Mouse (Mus musculus): ENCODE results near the gene Dll1.

Dll1 gene

DNA sequence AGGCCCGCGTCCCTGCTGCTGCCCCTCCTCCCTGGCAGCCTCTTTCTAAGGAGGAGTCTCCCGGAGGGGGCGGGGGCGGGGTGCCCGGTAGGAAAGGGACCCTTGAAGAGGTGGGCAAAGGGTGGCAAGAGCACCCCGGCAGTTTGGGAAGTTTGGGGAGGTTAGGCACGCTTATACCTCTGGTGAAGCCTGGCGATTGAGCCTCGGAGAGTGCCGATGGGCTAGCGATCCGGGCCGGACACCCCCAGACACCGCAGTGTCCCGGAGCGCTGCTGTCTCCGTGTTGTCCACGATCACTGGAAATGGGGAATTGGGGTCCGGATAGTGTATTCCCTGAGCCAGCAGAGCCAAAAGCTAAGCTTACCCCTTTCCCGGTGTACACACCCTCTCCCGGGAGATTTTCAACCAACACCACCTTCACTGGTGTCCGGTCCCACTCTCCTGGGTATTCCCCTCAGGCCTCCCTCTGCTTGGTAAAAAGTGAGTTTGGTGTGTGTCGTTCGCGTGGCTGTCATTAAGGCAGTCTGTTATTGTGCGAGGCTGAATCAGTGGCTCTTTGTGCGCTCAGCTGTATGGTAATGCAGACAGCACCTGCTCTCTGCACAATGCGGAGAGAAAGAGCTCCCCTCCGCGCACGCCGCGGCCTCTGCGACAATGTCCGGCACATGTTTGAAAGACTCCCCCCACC, at the start of gene Dll1:
TSS of gene Dll1 (minus strand) at position 379 of the 688 bp plus-strand sequence.
- DNase-seq (ENCODE audit: low spot score in 2 of 2): no peak

DNA sequence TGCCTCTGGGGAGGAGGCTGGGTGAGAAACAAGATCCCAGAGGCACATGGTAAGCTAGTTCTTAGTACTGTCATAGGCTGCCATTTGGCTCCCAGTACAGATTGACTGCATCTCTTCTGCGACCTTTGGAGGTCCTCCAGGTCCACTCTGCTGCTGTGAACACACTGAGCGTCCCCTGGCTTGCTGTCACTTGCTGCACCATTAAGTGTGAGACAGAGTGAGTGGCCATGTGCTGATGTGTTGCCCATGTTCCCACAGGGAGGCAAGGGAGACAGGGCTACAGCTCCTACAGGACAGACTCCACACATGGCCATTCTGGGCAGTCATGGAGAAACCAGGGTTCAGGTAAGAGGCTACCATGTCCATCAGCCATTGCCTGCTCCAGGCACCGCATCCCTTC, 49.3 kb upstream of the Dll1 start:
- no peak for DNase-seq (ENCODE audit: low spot score in 2 of 2)

DNA sequence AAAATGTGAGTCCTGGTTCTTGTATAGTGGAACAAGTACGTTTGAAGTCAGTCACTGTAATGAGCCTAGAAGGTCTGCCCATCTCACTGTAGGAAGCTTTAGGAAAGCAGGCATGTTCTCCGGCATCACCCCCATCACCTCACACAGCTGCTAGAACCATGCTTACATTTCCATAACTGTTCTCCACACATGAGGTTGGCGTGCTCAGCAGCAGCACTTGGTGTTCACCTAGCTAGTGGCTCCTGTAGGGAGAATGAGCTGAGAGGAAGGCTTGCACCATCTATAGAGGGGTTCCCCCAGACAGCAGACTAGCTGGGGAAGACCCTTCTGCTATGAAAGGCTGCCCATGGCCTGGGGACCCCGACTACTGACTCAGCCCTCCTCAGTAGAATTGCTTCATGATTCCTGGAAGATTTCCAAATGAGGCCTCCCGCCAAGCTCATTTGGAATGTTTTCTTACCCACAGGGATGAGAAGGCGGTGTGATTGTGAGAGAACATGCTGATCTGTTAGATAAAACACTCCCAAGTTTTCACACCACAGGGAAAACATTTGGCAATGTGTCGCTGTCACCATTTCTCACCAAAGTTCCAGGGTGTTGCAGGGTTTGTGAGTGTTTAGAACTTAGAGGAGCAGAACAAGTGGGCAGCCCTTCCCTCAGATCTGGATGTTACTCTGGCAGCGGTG, 46.6 kb upstream of the Dll1 start:
- no peak for DNase-seq (ENCODE audit: low spot score in 2 of 2)

DNA sequence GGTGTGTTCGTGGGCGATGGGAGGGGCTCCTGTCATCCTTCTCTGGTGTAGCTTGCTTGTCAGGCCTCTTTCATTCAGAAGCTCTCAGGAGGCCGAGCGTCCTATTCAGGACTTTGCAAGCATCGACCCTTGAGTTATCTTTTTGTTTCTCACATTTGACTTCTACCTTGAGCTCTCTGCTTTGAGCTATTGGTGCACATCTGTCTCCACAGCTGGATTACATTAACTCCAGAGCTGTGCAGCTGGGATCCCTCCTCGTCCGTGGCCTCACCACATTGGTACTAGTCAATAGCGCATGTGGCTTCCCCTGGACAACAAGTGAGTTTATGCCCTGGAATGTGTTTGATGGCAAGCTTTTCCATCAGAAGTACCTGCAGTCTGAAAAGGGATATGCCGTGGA, 46.0 kb upstream of the Dll1 start:
- no peak for DNase-seq (ENCODE audit: low spot score in 2 of 2)

DNA sequence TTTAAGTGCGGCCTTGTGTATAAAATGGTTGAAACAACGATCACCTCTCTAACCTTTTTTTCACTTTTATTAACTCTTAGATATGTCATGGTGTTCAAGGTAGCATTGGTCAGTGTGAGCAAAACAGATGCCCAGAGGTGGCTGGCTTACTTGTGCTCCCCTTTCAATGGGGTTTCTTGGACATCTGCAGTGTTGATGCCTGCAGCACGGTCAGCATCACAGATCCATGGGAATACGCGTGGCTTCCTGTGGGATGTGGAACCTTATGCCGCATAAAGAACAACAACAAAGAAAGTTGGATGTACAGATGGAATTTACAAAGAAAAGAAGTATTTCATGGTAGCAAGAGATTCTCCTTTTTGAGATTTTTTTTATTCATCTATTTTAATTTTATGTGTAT, 44.8 kb upstream of the Dll1 start:
- DNase-seq (ENCODE audit: low spot score in 2 of 2): no peak

DNA sequence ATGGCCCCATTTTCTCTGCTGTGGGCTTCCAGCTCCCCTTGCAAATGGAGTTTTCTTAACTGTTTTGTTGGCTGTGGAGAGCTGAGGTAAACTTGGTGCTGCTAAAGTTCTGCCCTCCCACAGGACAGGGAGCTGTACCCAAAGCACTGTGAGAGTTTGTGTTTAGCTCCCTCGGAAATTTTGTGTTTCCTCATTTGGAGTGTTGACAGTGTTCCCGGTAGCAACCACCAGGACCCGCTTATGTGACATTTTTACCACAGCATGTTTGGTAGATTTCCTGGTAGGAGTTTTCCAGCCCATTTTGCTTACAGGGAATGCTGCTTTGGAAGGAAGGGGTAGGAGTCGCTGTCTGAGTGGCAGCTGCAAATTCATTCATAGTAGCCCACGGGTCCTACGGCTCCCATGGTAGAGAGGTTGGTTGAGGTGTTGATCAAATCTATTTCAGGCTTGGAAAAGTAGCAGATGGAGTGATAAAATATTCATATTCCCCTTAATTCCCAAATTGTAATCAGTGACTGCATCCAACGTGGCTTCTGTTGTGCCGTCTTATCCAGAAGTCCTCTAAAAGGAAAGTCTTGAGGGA, 43.4 kb upstream of the Dll1 start:
- no peak for DNase-seq (ENCODE audit: low spot score in 2 of 2)

DNA sequence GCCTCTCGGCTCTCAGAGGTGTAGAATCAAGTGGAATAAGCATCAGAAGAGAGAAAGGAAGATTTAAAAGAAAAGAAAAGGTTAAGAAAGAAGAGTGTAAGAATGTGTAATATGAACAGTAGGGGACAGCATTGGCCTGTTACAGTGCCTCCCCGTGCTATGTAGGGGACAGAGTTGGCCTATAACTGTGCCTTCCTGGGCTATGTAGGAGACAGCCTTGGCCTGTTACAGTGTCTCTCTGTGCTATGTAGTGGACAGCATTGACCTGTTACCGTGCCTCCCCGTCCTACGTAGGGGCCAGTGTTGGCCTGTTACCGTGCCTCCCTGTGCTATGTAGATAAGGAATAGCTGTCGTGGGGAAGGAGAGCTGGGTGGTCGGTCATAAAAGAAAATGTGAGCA, 42.9 kb upstream of the Dll1 start:
- DNase-seq (ENCODE audit: low spot score in 2 of 2): no peak

DNA sequence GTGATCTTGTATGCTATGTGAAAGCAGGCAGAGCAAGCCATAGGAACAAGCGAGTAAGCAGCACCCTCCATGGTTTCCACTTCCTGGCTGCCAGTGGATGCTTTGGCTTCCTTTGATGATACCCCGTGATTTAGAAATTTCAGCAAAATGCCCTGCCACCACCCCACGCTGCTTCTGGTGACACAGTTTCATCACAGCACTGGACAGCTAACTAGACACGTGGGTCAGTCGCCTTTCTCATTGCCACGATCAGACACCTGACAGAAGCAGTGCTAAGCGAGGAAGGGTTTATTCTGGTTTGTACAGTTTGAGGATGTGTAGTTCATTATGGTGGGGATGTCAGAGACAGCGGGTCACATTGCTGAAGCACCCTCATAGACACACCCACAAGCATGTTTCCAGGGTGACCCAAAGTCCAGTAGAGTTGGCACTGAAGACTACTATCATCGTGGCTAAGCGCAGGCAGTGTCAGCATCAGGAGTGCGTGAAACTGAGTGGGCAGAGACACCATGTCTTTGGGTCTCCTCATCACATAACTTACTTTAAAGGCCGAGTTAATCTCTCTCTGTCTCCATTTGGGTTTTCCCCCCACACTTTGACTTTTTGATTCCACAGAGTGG, 40.0 kb upstream of the Dll1 start:
- DNase-seq (ENCODE audit: low spot score in 2 of 2): no peak

DNA sequence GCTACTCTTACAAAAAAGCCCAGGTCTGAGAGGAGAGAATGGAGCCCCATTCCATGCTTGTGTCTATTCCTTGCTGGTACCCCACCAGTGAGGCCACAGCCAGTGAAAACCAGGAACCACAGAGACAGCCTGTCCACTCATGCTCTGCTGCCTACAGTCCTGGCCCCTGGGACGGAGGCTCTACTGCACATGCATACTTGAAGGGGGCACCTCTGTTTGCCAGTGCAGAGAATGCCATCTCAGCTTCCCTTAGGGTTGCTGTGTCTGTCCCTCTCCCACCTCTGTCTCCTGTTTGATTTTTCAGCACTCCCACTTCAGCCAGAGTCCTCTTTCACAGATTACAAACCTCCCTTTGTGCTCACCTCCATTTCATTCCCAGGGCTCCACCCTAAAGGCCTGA, 34.2 kb upstream of the Dll1 start:
- DNase-seq (ENCODE audit: low spot score in 2 of 2): no peak

DNA sequence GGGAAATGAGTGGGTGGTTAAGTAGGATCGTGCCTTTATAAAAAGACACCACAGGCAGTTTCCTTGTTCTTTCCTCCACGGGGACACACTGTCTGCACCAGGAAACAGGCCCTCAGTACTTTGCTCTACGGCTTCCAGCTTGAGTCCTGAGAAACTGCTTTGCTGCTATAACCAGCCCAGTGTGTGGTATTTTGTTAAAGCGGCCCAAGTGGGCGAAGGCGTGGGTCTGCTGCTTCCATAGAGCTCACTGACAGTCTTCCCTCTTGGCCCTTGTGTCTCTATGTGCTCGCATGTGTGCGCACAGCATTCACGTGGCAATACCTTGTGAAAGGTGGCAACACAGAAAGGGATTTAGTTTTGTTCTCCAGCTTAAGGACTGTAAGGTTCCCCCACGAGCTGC, 32.6 kb upstream of the Dll1 start:
- DNase-seq (ENCODE audit: low spot score in 2 of 2): no peak

DNA sequence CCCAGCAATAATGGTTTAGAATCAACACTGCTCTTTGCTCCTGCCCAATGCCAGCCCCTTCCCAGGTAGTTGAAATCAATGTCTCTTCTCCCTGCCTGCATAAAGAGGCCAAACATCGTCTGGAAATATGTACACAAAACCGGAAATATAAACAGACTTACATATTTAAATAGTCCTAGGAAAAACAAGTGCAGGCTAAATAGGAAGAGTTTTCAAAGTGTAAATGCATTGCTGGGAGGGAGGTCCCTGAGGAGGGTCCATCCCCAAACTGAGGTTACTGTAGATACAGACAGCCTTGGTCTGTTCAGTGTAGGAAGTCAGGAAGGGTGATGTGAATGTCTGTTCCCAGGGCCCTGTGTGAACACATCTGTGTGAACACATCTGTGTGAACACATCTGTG, 29.9 kb upstream of the Dll1 start:
- no peak for DNase-seq (ENCODE audit: low spot score in 2 of 2)

DNA sequence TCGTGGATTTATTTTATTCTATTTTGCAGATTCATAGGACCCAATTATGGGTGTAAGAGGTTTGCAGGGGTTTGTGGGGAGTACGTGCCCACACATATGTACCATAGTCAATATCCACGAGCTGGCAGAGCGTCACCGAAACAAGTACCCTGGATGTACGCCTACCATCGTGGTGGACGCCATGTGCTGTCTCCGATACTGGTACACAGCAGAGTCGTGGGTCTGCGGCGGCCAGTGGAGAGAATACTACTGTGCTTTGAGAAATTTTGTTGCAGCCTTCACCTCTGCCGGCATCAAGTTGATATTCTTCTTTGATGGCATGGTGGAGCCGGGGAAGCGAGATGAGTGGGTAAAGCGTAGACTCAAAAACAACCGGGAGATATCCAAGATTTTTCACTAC, 25.0 kb upstream of the Dll1 start:
- no peak for DNase-seq (ENCODE audit: low spot score in 2 of 2)

DNA sequence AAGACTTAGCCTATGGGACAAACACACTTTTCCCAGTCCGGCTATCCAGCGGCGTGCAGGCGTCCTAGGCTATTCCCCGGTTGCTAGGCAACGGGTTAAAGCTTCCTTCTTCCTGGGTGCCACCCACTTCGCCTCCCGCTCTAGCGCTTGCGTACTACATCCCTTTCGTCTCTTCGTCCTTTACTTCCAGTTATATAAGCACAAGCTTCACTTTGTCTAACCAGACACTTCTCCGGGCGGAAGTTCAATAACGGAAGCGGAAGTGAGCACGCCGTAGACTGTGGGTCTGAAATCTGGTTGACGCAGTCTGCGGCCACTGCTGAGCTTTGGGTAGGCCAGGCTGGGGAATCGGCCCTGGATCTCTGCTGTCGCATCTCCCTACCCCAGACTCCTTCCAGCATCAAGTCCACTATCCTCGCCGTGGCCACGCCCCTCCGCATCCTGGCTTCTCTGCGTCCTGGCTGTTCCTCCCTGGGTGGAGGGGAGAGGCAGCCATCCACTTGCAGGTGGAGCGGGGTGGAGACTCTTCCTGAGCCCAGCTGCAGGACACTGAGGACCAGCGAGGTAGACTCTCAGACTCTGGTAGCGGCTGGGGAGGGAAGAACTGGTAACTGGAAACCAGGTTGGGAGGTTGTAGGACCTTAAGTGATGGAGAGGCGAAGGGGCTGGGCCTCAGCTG, 19.5 kb upstream of the Dll1 start, which contains the start of gene Fam120b:
TSS of gene Fam120b (plus strand) at position 206 of the 679 bp plus-strand sequence.
- DNase-seq (ENCODE audit: low spot score in 2 of 2): peak; percentile 88 to 89

DNA sequence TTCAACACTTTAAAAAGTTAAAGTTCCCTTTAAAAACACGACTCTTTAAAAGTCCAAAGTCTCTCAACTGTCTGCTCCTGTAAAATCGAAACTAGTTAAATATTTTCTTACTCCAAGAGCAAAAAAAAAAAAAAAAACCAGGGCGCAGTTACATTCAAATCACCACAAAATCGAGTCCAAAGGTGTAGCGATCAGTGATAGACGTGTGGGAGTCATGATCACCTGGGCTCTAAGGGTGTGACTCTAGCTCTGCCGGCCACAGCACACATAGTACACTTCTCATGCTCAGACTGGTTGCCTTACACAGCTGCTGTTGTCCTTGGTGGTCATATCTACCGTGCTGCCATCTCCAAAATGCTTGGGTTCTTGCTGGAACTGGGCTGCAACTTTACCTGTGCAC, 12.7 kb upstream of the Dll1 start:
- DNase-seq (ENCODE audit: low spot score in 2 of 2): no peak

DNA sequence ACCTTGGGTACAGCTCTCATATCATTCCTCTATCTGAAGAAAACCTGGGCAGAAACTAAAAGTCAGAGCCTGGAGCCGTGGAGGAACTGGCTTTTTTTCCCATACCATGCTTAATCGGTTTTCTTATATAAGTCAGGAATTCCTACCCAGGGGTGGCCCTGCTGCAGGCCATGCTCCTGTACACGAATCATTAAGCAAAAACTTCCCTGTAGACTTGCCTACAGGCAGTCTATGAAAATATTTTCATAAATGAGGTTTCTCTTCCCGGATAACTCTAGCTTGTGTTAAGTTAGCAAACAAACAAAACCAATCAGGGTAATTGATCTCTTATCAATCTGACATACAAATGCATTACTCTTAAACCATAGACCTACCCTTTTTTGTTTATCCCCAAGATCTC, 12.2 kb upstream of the Dll1 start:
- no peak for DNase-seq (ENCODE audit: low spot score in 2 of 2)

DNA sequence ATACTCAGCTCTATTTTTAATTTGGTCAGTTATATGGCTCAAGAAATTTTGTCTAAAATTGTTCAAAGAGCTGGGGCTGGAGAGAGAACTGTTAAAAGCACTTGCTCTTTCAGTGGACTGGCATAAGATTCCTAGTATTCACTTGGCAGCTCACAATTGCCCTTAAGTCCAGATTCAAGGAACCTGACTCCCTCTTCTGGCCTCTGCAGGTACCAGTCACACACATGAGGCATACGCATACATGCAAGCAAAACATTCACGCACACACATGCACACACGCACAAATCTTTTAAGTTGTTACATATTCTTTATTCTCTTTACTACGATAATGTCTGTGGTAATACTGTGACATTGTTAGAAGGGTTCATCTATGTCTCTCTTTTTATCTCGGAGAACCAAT, 6.7 kb upstream of the Dll1 start:
- DNase-seq (ENCODE audit: low spot score in 2 of 2): no peak

DNA sequence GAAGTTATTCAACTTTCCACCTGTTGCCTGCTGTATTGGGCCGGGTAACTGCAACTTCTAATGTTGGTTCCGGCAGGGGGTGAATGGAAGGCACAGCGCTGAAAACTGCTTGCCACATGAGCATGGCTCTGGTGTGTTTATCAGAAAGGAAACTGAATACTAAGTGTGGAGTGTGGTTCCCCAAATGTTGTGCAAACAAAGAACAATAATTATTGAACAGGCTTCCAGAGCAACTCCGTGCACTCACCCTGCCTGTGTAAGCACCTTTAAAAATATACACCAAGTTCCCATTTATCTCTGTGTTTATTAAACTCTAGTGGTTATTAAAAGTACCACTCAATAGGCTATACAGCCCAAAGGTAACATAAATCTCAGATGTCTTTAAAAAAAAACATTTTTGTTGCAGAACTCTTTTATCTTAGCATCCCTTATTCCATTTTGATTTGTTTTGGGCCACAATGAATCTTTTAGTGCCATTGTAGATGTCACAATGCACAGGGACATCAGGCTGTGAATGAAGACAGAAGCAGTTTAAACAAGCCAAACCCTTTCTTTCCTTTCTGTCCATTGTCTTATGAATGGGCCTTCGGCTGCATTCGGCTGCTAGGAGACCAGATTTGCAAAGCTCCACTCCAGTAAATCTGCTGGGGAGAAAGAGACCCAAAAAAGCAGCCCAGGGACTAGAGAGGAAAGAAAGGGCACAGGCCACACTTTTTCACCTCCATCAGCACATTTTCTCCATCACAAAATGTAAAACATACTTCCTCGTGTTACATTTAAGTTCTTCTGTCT, 5.4 kb upstream of the Dll1 start:
- DNase-seq (ENCODE audit: low spot score in 2 of 2): no peak

DNA sequence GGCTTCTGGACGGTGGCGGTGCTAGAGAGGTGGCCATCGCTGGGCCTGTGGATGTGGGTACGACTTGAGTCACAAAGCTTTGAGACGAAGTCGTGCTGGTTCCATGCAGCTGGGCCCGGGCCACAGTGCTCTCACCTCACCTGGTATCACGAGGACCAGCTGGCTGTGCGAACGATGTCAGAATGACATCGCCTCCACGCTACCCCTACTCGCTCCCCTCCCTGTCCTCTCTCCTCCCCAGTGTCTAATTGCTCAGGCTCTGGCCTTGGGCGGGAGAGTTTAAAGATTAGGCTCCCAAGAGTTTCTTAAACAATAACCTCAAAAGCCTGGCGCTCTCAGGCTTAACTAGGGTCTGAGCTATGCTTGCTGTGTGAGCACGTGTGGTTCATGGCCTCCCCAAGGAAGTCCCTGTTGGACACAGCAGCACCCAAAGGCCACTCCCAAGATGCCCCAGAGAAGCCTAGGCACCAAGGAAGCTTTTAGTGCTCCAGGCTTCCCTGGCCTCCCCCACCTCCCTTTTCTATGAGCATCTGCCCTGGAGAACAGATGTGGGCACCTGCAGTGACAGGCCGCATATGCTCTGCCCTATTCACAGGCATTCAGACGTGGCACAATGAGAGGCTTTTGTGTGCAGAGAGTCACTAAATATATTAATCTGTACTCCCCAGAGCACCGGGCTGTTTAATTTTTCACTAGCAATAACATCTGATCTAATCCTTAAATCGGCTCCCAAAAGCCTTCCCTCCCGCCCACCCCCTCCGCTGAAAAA, 4.6 kb upstream of the Dll1 start:
- DNase-seq (ENCODE audit: low spot score in 2 of 2): no peak

DNA sequence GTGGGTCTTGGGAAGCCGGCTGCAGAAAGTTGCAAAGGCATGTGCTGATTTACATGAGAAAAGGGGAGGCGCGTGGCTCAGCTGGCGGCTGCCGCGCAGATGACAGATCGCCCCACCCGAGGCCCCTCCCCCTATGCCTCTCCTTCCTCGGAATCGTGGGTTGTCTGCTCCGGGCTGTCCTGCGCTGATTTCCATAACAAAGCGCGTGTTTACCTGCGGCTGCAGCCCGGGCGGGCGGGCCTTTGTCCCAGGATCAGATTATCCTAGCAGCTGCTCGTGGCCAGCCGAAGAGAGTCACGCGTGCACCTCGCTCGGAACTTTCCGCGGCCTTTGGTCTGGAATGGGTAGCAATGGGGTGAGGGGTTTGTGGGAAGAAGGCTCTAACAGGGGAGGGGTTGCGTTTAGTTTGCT, 4.0 kb upstream of the Dll1 start:
- DNase-seq (ENCODE audit: low spot score in 2 of 2): no peak

DNA sequence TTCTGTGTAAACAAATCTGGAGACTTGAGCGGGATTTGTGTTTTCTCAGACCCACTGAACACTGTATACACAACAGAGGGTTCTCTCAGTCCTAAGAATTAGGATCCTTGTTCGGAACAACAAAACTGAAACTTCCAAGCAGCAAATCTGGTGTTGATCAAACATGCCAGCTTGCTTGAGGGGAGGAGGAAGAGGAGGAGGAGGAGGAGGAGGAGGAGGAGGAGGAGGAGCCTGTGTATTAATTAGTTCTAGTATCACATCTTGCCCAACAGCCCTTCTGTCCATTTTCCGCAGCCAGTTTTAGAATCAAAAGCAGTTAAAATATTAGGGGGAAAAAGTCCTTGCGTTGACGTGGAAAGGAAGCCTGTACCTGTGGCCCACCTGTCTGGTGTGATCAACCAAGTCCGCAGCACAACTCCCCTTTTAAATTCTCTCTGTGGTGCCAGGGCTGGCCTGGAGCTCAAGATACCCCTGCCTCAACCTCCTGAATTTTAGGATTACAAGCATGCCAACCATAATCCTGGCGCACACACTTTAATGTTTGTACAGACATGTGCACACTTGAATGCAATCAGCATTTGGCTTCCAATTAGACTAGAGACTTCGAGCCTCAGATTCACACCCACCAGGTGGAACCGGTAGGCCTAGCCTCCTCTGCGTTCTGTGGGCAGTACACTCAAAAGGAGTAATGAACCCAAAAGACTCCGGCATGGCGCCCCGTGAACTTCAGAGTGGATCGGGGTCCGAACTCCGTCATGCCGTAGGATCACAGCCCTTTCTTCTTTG, 3.3 kb upstream of the Dll1 start:
- no peak for DNase-seq (ENCODE audit: low spot score in 2 of 2)
